Comparison of ENCODE assay signal across 9 mouse cellular contexts in the genomic region with DNA sequence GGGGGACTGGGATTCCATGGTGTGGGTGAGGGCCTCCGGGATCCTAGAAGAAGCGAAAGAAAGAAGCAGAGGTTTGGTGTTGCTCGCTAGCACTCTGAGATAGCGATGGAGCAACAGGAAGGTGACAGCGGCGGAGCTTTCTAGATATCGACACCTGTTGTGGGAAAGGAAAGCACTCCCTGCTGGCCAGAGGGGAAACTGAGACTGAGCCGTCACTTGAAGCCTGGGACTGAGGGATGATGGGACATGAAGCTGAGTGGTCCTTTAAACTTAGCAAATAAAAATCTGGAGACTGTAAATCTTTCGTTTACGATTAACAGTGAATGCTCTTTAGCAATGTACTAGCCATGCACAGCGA.
DNase-seq lines count a peak whose midpoint lies in the region; ATAC-seq and TF ChIP-seq lines count a peak whose summit lies in the region.
"Had no signal": no experiment of that assay in that cellular context is flagged by ENCODE, and none has a peak within 500 bp of the region (broad histone marks: within the 10 kb centered on the region; RNA-seq: fewer than 3 reads in every experiment).

No protein-coding gene starts in this region.

- no peak overlapping the region for H3K4me3 ChIP-seq in kidney, postnatal 0 days (replicated peaks; ENCODE audit: low read depth, low read length)
- H3K4me3 ChIP-seq in ES-E14 (ENCODE audit: insufficient read depth in 1 of 2, low read depth in 1 of 2, low read length in 2 of 2, poor library complexity in 1 of 2, severe bottlenecking in 1 of 2): peak overlapping the region in 1 of 2 experiments; percentile 15; a peak in 1 of 4 replicates
- no peak overlapping the region for H3K4me3 ChIP-seq in embryonic facial prominence, embryonic 12.5 days
- H3K4me3 ChIP-seq in limb, embryonic 14.5 days (replicated peaks; ENCODE audit: low read length): no peak overlapping the region

- peak; percentile 47 for ATAC-seq in kidney, postnatal 0 days (replicated peaks; ENCODE audit: low FRiP score, low read depth)
- no peak for ATAC-seq in embryonic facial prominence, embryonic 12.5 days (ENCODE audit: insufficient number of reproducible peaks, insufficient read depth, low FRiP score, low TSS enrichment)
- ATAC-seq in limb, embryonic 14.5 days (ENCODE audit: low FRiP score, low read depth): no peak; the same call in 1 of the 2 replicates

- TF ChIP-seq CTCF in kidney, postnatal 0 days (IDR thresholded peaks at IDR 0.05; ENCODE audit: low read depth): no peak

- H3K27ac ChIP-seq in kidney, postnatal 0 days: no peak overlapping the region
- no peak overlapping the region for H3K27ac ChIP-seq in ES-E14 (ENCODE audit: insufficient read depth, low read depth, low read length, poor library complexity, severe bottlenecking)
- no peak overlapping the region for H3K27ac ChIP-seq in embryonic facial prominence, embryonic 12.5 days
- H3K27ac ChIP-seq in limb, embryonic 14.5 days (replicated peaks; ENCODE audit: low read depth, low read length): no peak overlapping the region

- H3K4me2 ChIP-seq in kidney, postnatal 0 days (ENCODE audit: low read length): peak overlapping the region; percentile 48
- peak overlapping the region; percentile 25 for H3K4me2 ChIP-seq in embryonic facial prominence, embryonic 12.5 days (replicated peaks)
- peak overlapping the region; percentile 34 for H3K4me2 ChIP-seq in limb, embryonic 14.5 days (replicated peaks; ENCODE audit: low read depth, low read length, severe bottlenecking)

- TF ChIP-seq POLR2A in limb, embryonic 14.5 days (IDR thresholded peaks at IDR 0.05; ENCODE audit: borderline replicate concordance, extremely low read depth, insufficient read depth, insufficient read length): no peak

- H3K27me3 ChIP-seq in kidney, postnatal 0 days (ENCODE audit: insufficient read depth, low read length): no peaks in the 10 kb centered on the region
- H3K27me3 ChIP-seq in embryonic facial prominence, embryonic 12.5 days: no peaks in the 10 kb centered on the region
- no peaks in the 10 kb centered on the region for H3K27me3 ChIP-seq in limb, embryonic 14.5 days (ENCODE audit: control insufficient read depth, insufficient read depth, low read length)

- in situ Hi-C loops in ES-E14 (cut with MboI; ENCODE audit: low sequenced_read_pairs in 2 of 2, unreplicated experiment in 2 of 2): no loop called here

- DNase-seq in kidney, postnatal 0 days (ENCODE audit: low spot score): peak; percentile 15
- DNase-seq in kidney, adult 8-10 months: no peak
- DNase-seq in ES-E14 (ENCODE audit: low read depth, low spot score): no peak
- no peak for DNase-seq in limb, embryonic 14.5 days (ENCODE audit: low spot score)
- no peak for DNase-seq in cerebellum, adult 8-10 months
- no peak for DNase-seq in adrenal gland, adult 18-20 months (ENCODE audit: low spot score in 2 of 2)
- no peak for DNase-seq in spleen, adult 12 weeks (ENCODE audit: low spot score)
- DNase-seq: right cerebral cortex, postnatal 25 days had no signal

- H3K4me1 ChIP-seq in kidney, postnatal 0 days (replicated peaks; ENCODE audit: insufficient read depth, low read length): peaks cover 3% of the 10 kb centered on the region; the same call in 1 of the 2 replicates
- peaks cover 0 to 14% of the 10 kb centered on the region in 2 experiments; a peak in 2 of 4 replicates for H3K4me1 ChIP-seq in ES-E14 (ENCODE audit: control insufficient read depth in 2 of 2, insufficient read depth in 2 of 2, low read length in 2 of 2, poor library complexity in 1 of 2)
- H3K4me1 ChIP-seq in embryonic facial prominence, embryonic 12.5 days: peaks cover 7% of the 10 kb centered on the region
- peaks cover 5% of the 10 kb centered on the region; the same call in 1 of the 2 replicates for H3K4me1 ChIP-seq in limb, embryonic 14.5 days (ENCODE audit: control insufficient read depth, insufficient read depth, low read length)

- no peaks in the 10 kb centered on the region for H3K36me3 ChIP-seq in kidney, postnatal 0 days (ENCODE audit: insufficient read depth, low read length)
- no peaks in the 10 kb centered on the region for H3K36me3 ChIP-seq in ES-E14 (ENCODE audit: control insufficient read depth, insufficient read depth, low read length, poor library complexity, severe bottlenecking)
- no peaks in the 10 kb centered on the region for H3K36me3 ChIP-seq in embryonic facial prominence, embryonic 12.5 days
- H3K36me3 ChIP-seq in limb, embryonic 14.5 days (ENCODE audit: control insufficient read depth, insufficient read depth, low read length): no peaks in the 10 kb centered on the region

- 0 out of 2 replicates have a peak overlapping the region, but pooled peaks have one; percentile 32 for H3K9ac ChIP-seq in kidney, postnatal 0 days (ENCODE audit: low read depth, low read length)
- H3K9ac ChIP-seq in ES-E14 (ENCODE audit: insufficient read depth, low read depth, low read length, poor library complexity, severe bottlenecking): 0 out of 2 replicates have a peak overlapping the region, but pooled peaks have one; percentile 40
- no peak overlapping the region for H3K9ac ChIP-seq in embryonic facial prominence, embryonic 12.5 days
- peak overlapping the region; percentile 3; the same call in 1 of the 2 replicates for H3K9ac ChIP-seq in limb, embryonic 14.5 days (ENCODE audit: low read depth, low read length, severe bottlenecking)

- WGBS in kidney, postnatal 0 days: 24% methylated on average over 11 of the region's 11 CpGs
- WGBS in embryonic facial prominence, embryonic 12.5 days: 44% methylated on average over 11 of the region's 11 CpGs
- 22% methylated on average over 11 of the region's 11 CpGs for WGBS in limb, embryonic 14.5 days

- no peaks in the 10 kb centered on the region for H3K9me3 ChIP-seq in kidney, postnatal 0 days (replicated peaks; ENCODE audit: low read length)
- H3K9me3 ChIP-seq in ES-E14 (ENCODE audit: control insufficient read depth, insufficient read depth, low read depth, low read length): no peaks in the 10 kb centered on the region
- no peaks in the 10 kb centered on the region for H3K9me3 ChIP-seq in embryonic facial prominence, embryonic 12.5 days
- H3K9me3 ChIP-seq in limb, embryonic 14.5 days (ENCODE audit: control insufficient read depth, low read length): no peaks in the 10 kb centered on the region

TF ChIP-seq in ES-E14, 5 proteins besides CTCF, POLR2A, EP300 and RAD21:
- TF ChIP-seq CHD2 (IDR thresholded peaks at IDR 0.05; ENCODE audit: low read depth, low read length): no peak
- no peak for TF ChIP-seq HCFC1 (IDR thresholded peaks at IDR 0.05; ENCODE audit: borderline replicate concordance, insufficient read depth, low read length)
- TF ChIP-seq ZC3H11A (IDR thresholded peaks at IDR 0.05; ENCODE audit: borderline replicate concordance, low read depth, low read length): no peak
- TF ChIP-seq MAFK (IDR thresholded peaks at IDR 0.05; ENCODE audit: insufficient read depth, low read depth, low read length): no peak
- TF ChIP-seq ZNF384 (IDR thresholded peaks at IDR 0.05; ENCODE audit: low read depth, low read length): no peak
